Mouse (Mus musculus): ENCODE data around the gene Ehbp1. TPM values are rescaled to one million over a fixed set of nuclear protein-coding genes. Genes with fewer than 3 reads are reported as not detected.

Gene Ehbp1
- total and polyA plus RNA-seq, 2 experiments from 2014 or later = 12.0 to 45.6 TPM

DNA sequence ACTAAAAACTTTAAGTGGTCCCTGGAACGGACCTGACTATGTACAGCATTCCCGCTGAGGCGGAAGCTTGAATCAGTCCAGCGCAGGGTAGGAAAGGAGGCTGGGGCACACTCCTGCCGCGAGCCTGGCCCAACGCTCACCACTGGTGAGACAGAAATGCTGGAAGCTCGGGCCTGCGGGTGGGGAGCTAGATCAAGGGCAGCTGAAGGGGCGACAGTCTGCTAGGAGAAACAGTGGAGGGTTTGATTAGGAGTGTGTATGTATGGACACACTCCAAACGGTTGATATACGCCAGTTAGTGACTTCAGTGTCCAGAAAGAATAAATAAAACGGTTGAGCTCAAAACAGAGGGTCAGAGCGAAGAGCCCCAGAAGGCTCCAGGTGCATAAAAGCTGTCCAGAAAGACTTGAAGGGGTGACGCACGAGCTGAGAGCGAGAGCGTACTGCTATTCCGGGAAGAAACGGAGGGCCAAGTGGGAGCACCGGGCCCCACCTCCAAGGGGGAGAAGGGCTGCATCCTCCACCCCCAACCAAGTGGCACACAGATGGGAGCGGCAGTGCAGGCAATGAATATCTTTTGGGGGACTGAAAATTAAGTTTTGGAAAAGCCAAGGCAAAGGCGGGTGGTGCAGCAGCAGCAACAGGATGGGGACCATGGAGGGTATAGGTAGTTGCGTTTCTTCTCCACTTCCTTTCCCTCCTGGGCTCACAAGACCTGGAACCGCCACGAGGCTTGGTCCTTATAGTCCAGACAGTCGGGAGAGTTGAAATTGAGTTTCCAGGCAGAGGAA, 346.4 kb downstream of the Ehbp1 start:
- H3K4me1 ChIP-seq (ENCODE audit: insufficient read depth) = no peaks in the 10 kb centered on the region
- peaks cover 9% of the 10 kb centered on the region for H3K27me3 ChIP-seq (ENCODE audit: insufficient read depth, low read length)
- no peaks in the 10 kb centered on the region for H3K36me3 ChIP-seq (ENCODE audit: insufficient read depth)
- no peaks in the 10 kb centered on the region for H3K9me3 ChIP-seq (ENCODE audit: low read length)
- DNase-seq (peak; percentile 62), ATAC-seq (no peak)
- H3K4me2 ChIP-seq (ENCODE audit: low read depth) = peak overlapping the region; percentile 65
- TF ChIP-seq CTCF (IDR thresholded peaks at IDR 0.05; ENCODE audit: low read depth) = no peak
- H3K27ac ChIP-seq (ENCODE audit: low read depth, low read length) = no peak overlapping the region; the same call in 1 of the 2 replicates
- peak overlapping the region; percentile 50; the same call in 1 of the 2 replicates for H3K9ac ChIP-seq
- peak overlapping the region; percentile 31 for H3K4me3 ChIP-seq (ENCODE audit: low read depth, low read length)
- WGBS = 11% methylated on average over 27 of the region's 27 CpGs

DNA sequence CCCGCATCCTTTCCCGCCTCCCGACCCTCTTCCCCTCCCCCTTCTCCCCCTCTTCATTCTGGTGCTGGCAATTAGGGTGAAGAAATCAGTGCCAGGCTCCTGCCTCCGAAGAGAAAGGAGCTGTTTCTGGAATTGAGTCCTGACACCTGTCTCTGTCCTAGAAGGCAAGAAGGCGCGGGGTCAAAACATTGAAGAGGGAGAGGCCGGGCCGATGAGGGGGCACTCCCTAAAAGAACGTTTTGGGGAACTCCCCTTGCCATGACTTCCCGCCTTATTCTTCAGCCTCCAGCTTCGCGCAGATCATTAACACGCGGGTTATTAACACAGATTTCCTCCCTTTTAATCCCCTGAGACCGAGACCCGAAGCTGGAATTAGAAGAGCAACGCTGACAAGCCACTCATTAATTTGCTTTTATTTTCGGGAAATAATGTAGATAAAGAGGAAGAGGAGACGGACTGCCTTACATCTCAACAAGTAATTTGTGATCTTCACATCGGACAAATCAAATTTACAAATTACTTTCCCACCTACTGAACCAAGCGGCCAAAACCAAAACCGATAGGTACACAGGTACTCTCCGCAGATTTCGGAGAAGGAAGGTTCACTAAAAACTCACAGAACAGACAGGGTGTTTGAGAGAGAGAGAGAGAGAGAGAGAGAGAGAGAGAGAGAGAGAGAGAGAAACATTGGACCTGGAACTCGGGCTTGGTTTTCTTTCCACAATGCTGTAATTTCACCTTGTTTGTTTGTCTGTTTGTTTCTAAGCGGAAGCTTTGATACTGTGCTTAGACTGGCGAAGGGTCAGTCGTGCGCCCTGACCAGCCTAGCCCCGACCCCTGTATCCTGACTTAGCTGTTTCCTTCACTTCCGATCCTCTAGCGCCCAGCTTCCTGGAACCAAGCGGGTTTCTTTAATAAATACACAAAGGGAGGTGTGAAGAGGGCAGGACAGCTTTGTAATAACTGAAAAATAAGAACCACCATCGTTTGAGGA, 347.4 kb downstream of the Ehbp1 start:
- Histone ChIP-seq H3K36me3 (ENCODE audit: insufficient read depth) (no peaks in the 10 kb centered on the region), H3K9ac (no peak overlapping the region), H3K4me2 (ENCODE audit: low read depth) (peak overlapping the region; percentile 65), H3K9me3 (ENCODE audit: low read length) (no peaks in the 10 kb centered on the region), H3K4me3 (ENCODE audit: low read depth, low read length) (no peak overlapping the region; the same call in 1 of the 2 replicates), H3K27ac (ENCODE audit: low read depth, low read length) (no peak overlapping the region), H3K27me3 (ENCODE audit: insufficient read depth, low read length) (peaks cover 9% of the 10 kb centered on the region), H3K4me1 (ENCODE audit: insufficient read depth) (no peaks in the 10 kb centered on the region)
- ATAC-seq (no peak), DNase-seq (peak; percentile 67)
- WGBS = 7% methylated on average over 34 of the region's 34 CpGs
- no peak for TF ChIP-seq CTCF (IDR thresholded peaks at IDR 0.05; ENCODE audit: low read depth)

GRCm38 (mm10) chr11:21993597-21994376, 348.3 kb downstream of the Ehbp1 start:
- ATAC-seq (no peak), DNase-seq (peak; percentile 85)
- no peak overlapping the region for H3K9ac ChIP-seq
- no peak for TF ChIP-seq CTCF (IDR thresholded peaks at IDR 0.05; ENCODE audit: low read depth)
- H3K27me3 ChIP-seq (ENCODE audit: insufficient read depth, low read length) = peaks cover 6% of the 10 kb centered on the region
- no peaks in the 10 kb centered on the region for H3K36me3 ChIP-seq (ENCODE audit: insufficient read depth)
- no peaks in the 10 kb centered on the region for H3K4me1 ChIP-seq (ENCODE audit: insufficient read depth)
- WGBS = 6% methylated on average over 46 of the region's 47 CpGs
- no peaks in the 10 kb centered on the region for H3K9me3 ChIP-seq (ENCODE audit: low read length)
- no peak overlapping the region for H3K27ac ChIP-seq (ENCODE audit: low read depth, low read length)
- peak overlapping the region; percentile 65 for H3K4me2 ChIP-seq (ENCODE audit: low read depth)
- peak overlapping the region; percentile 9; the same call in 1 of the 2 replicates for H3K4me3 ChIP-seq (ENCODE audit: low read depth, low read length)

DNA sequence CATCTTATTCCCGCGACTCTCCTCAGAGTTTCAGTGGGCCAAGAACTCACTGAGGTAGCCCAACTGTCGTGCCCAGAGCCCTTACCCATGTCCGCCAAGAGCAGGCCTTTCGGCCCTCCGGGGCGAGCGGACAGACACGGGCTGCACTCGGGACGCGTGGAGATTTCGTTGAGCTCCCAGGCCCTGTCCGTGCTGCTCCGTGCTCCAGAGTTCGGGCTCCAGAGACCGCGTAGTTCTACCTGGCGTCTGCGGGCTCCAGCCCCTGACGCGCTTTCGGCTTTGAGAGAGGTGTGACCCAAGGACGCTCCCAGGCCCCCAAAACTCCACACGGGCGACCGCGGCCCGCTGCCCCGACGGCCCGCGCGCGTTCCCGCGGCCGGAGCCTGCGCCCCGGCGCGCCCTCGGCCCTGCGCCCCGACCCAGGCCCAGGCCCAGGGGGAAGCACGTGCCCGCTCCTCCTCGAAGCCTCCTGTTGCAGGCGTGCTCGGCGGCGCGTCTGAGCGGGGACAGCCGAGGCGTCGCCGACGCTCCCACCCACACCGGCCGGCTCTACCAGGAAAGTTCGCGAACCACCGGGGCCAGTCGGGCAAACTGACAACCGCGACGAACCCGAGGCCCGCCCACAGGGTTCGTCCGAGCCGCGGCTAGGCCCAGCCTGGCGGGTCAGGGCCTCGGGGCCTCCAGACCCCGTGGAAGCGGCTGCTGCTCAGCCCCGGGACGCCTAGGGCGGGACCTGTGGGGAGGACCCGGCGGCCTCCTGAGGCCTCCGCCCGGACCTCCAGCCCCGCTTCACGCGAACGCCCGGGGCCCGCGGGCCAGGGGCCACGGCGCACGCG, 349.1 kb downstream of the Ehbp1 start:
- Histone ChIP-seq H3K27ac (ENCODE audit: low read depth, low read length) (no peak overlapping the region), H3K9ac (no peak overlapping the region), H3K36me3 (ENCODE audit: insufficient read depth) (no peaks in the 10 kb centered on the region), H3K4me2 (ENCODE audit: low read depth) (peak overlapping the region; percentile 37), H3K4me1 (ENCODE audit: insufficient read depth) (no peaks in the 10 kb centered on the region), H3K9me3 (ENCODE audit: low read length) (no peaks in the 10 kb centered on the region), H3K27me3 (ENCODE audit: insufficient read depth, low read length) (peaks cover 6% of the 10 kb centered on the region), H3K4me3 (ENCODE audit: low read depth, low read length) (peak overlapping the region; percentile 9; the same call in 1 of the 2 replicates)
- 10% methylated on average over 95 of the region's 96 CpGs for WGBS
- DNase-seq = peak; percentile 50
- no peak for TF ChIP-seq CTCF (IDR thresholded peaks at IDR 0.05; ENCODE audit: low read depth)
- no peak for ATAC-seq

DNA sequence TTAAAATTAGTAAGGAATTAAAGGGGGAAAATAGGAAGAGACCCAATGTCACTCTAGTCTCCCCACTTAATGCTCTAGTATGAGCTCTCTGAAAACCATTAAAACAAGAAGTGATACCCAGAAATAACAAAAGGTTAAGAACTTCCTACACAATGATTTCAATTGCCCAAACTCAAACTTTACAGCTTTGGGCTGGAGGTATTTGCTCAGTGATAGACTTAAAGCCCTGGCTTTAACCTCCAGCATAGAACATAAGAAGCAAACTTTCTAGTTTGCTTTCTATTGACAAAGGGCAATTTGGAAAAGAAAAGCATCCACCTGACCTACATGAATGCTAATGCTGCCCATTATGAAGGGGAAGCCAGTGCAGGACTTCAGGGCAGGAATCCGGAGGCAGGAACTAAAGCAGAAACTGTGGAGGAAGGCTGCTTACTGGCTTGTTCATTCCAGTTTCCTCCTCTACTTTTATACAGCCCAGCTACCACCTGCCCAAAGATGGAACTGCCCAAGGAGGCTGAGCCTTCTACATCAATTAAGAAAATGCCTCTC, 353.6 kb downstream of the Ehbp1 start:
- ATAC-seq = no peak
- 69% methylated on average over 1 of the region's 1 CpGs for WGBS
- no peak overlapping the region for H3K4me2 ChIP-seq (ENCODE audit: low read depth)

More for the DNA sequence above, 353.6 kb downstream of the Ehbp1 start:
- Histone ChIP-seq H3K27ac (ENCODE audit: low read depth, low read length) (no peak overlapping the region), H3K27me3 (ENCODE audit: insufficient read depth, low read length) (peaks cover 6% of the 10 kb centered on the region), H3K36me3 (ENCODE audit: insufficient read depth) (no peaks in the 10 kb centered on the region), H3K9ac (no peak overlapping the region), H3K4me1 (ENCODE audit: insufficient read depth) (no peaks in the 10 kb centered on the region), H3K9me3 (ENCODE audit: low read length) (no peaks in the 10 kb centered on the region), H3K4me3 (ENCODE audit: low read depth, low read length) (no peak overlapping the region)
- DNase-seq = no peak
- no peak for TF ChIP-seq CTCF (IDR thresholded peaks at IDR 0.05; ENCODE audit: low read depth)

Data from forebrain, postnatal 0 days (tissue).